Mouse (Mus musculus): Measurements from ENCODE around the gene Hddc2.
A peak's percentile ranks its signal among the peaks of the same experiment; 100 is the strongest.

Hddc2 gene

GRCm38 (mm10) chr10:31312865-31313848 is at the start of gene Hddc2:
Hddc2 (plus strand) TSS chr10:31313383.
- DNase-seq (ENCODE audit: low read depth), result peak; percentile 57

GRCm38 (mm10) chr10:31272738-31273137 is 40.4 kb upstream of the Hddc2 start:
- DNase-seq (ENCODE audit: low read depth), result no peak

GRCm38 (mm10) chr10:31273171-31273570 is 40.0 kb upstream of the Hddc2 start:
- DNase-seq (ENCODE audit: low read depth), result no peak

GRCm38 (mm10) chr10:31287787-31288186 is 25.4 kb upstream of the Hddc2 start:
- no peak for DNase-seq (ENCODE audit: low read depth)

- DNase-seq (ENCODE audit: low read depth), result no peak
These were observed 24.3 kb upstream of the Hddc2 start for GRCm38 (mm10) chr10:31288697-31289390.

GRCm38 (mm10) chr10:31295705-31296104 is 17.5 kb upstream of the Hddc2 start:
- DNase-seq (ENCODE audit: low read depth), result peak; percentile 69

GRCm38 (mm10) chr10:31296458-31296857 is 16.7 kb upstream of the Hddc2 start:
- no peak for DNase-seq (ENCODE audit: low read depth)

GRCm38 (mm10) chr10:31297106-31297505 is 16.1 kb upstream of the Hddc2 start:
- no peak for DNase-seq (ENCODE audit: low read depth)

GRCm38 (mm10) chr10:31298263-31298662 is 14.9 kb upstream of the Hddc2 start:
- no peak for DNase-seq (ENCODE audit: low read depth)

GRCm38 (mm10) chr10:31298921-31299574 is 14.1 kb upstream of the Hddc2 start:
- peak; percentile 21 for DNase-seq (ENCODE audit: low read depth)

GRCm38 (mm10) chr10:31300292-31300691 is 12.9 kb upstream of the Hddc2 start:
- no peak for DNase-seq (ENCODE audit: low read depth)

- DNase-seq (ENCODE audit: low read depth), result no peak
These were observed 9.7 kb upstream of the Hddc2 start for GRCm38 (mm10) chr10:31303446-31303845.

GRCm38 (mm10) chr10:31307024-31307598 is 6.1 kb upstream of the Hddc2 start:
- DNase-seq (ENCODE audit: low read depth), result no peak

GRCm38 (mm10) chr10:31318491-31318890 is 5.3 kb downstream of the Hddc2 start:
- no peak for DNase-seq (ENCODE audit: low read depth)

GRCm38 (mm10) chr10:31329436-31329835 is 16.3 kb downstream of the Hddc2 start:
- no peak for DNase-seq (ENCODE audit: low read depth)

- no peak for DNase-seq (ENCODE audit: low read depth)
These were observed 17.2 kb downstream of the Hddc2 start for GRCm38 (mm10) chr10:31330286-31330962.

- peak; percentile 22 for DNase-seq (ENCODE audit: low read depth)
These were observed 18.1 kb downstream of the Hddc2 start for GRCm38 (mm10) chr10:31331225-31331775.

GRCm38 (mm10) chr10:31336432-31336831 is 23.2 kb downstream of the Hddc2 start:
- DNase-seq (ENCODE audit: low read depth), result no peak

GRCm38 (mm10) chr10:31346401-31346800 is 33.2 kb downstream of the Hddc2 start:
- no peak for DNase-seq (ENCODE audit: low read depth)

GRCm38 (mm10) chr10:31351056-31351455 is 37.9 kb downstream of the Hddc2 start:
- DNase-seq (ENCODE audit: low read depth), result no peak

- no peak for DNase-seq (ENCODE audit: low read depth)
These were observed 39.8 kb downstream of the Hddc2 start for GRCm38 (mm10) chr10:31352845-31353427.
